In the genomic region with DNA sequence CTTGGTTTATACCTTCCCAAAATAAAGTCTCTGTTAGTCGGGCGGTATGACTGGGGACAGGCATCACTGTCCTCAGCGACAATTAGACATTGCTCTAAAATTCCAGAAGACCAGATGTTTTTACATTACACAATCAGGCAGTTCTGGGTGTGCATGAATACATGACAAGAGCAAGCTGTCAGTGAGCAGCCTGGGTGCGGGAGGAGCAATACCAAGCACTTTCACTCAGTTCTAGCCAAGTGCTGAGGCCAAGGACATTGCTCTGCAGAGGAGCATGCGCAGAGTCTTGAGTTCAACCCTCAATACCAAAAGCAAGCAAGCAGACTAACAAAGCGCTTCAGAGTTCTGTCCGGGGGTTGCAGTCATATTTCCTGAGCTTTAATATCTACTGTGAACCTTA, we compare ENCODE assay signal across 13 mouse cellular contexts. TPM values are rescaled to one million over a fixed set of nuclear protein-coding genes. Genes with fewer than 3 reads are reported as not detected.
DNase-seq lines count a peak whose midpoint lies in the region; ATAC-seq and TF ChIP-seq lines count a peak whose summit lies in the region.
"Had no signal": no experiment of that assay in that cellular context is flagged by ENCODE, and none has a peak within 500 bp of the region (broad histone marks: within the 10 kb centered on the region; RNA-seq: fewer than 3 reads in every experiment).

No protein-coding gene starts in this region.

- TF ChIP-seq POLR2A in ES-Bruce4 (IDR thresholded peaks at IDR 0.05; ENCODE audit: insufficient read depth, low read length), result no peak

- H3K27ac ChIP-seq in heart, embryonic 12.5 days (ENCODE audit: poor library complexity, severe bottlenecking), result no peak overlapping the region
- H3K27ac ChIP-seq in ES-Bruce4 (ENCODE audit: insufficient read depth, low read length), result 0 out of 2 replicates have a peak overlapping the region, but pooled peaks have one; percentile 20
- H3K27ac ChIP-seq: heart, embryonic 13.5 days; midbrain, embryonic 10.5 days had no signal

- no peak overlapping the region for H3K4me3 ChIP-seq in heart, embryonic 12.5 days
- H3K4me3 ChIP-seq in ES-Bruce4 (ENCODE audit: low read depth, low read length), result no peak overlapping the region
- H3K4me3 ChIP-seq: heart, embryonic 13.5 days; midbrain, embryonic 10.5 days had no signal

- no peak overlapping the region for H3K4me2 ChIP-seq in heart, embryonic 12.5 days
- H3K4me2 ChIP-seq: heart, embryonic 13.5 days had no signal

- 85% methylated on average over 7 of the region's 7 CpGs for WGBS in heart, embryonic 12.5 days

- H3K36me3 ChIP-seq in heart, embryonic 12.5 days, result no peaks in the 10 kb centered on the region
- H3K36me3 ChIP-seq in ES-Bruce4 (ENCODE audit: control insufficient read depth, insufficient read depth, low read length, poor library complexity, severe bottlenecking), result no peaks in the 10 kb centered on the region
- H3K36me3 ChIP-seq: heart, embryonic 13.5 days; midbrain, embryonic 10.5 days had no signal

- no peak for ATAC-seq in heart, embryonic 12.5 days (ENCODE audit: insufficient number of reproducible peaks, low FRiP score)
- no peak for ATAC-seq in monocyte, adult 5-6 weeks (replicated peaks; ENCODE audit: insufficient number of reproducible peaks, low FRiP score, low TSS enrichment, poor library complexity, severe bottlenecking)

- peak; percentile 60 to 80 for DNase-seq in heart, adult 18-20 months
- DNase-seq in heart, postnatal 10 days, result peak; percentile 53 to 70
- peak; percentile 70 for DNase-seq in lung, postnatal 10 days
- DNase-seq in gastrocnemius, adult 18-20 months (ENCODE audit: low spot score), result no peak
- no peak for DNase-seq in embryo, embryonic 10 days (ENCODE audit: low spot score)
- DNase-seq: cerebellum, postnatal 25 days had no signal

- TF ChIP-seq EP300 in ES-Bruce4 (IDR thresholded peaks at IDR 0.05; ENCODE audit: insufficient read depth, low read depth, low read length), result no peak

- TF ChIP-seq CTCF in ES-Bruce4 (IDR thresholded peaks at IDR 0.05; ENCODE audit: low read depth, low read length), result no peak

- H3K9ac ChIP-seq in heart, embryonic 12.5 days, result no peak overlapping the region
- no peak overlapping the region for H3K9ac ChIP-seq in ES-Bruce4 (ENCODE audit: low read depth, poor library complexity, severe bottlenecking)
- H3K9ac ChIP-seq: heart, embryonic 13.5 days had no signal

- intact Hi-C loops in heart, postnatal 10 days (cut with DNase I), result no loop called here

- no peaks in the 10 kb centered on the region for H3K27me3 ChIP-seq in heart, embryonic 12.5 days (replicated peaks)
- no peaks in the 10 kb centered on the region for H3K27me3 ChIP-seq in ES-Bruce4 (ENCODE audit: control insufficient read depth, insufficient read depth, low read length, poor library complexity, severe bottlenecking)
- H3K27me3 ChIP-seq: heart, embryonic 13.5 days had no signal

- no peaks in the 10 kb centered on the region for H3K4me1 ChIP-seq in heart, embryonic 12.5 days (replicated peaks)
- peaks cover 3% of the 10 kb centered on the region for H3K4me1 ChIP-seq in ES-Bruce4 (ENCODE audit: control insufficient read depth, insufficient read depth, low read length)
- H3K4me1 ChIP-seq: midbrain, embryonic 10.5 days had no signal

- no peaks in the 10 kb centered on the region; the same call in 1 of the 2 replicates for H3K9me3 ChIP-seq in heart, embryonic 12.5 days (replicated peaks)
- H3K9me3 ChIP-seq in ES-Bruce4 (replicated peaks; ENCODE audit: control insufficient read depth, insufficient read depth, low read length, poor library complexity, severe bottlenecking), result no peaks in the 10 kb centered on the region
- H3K9me3 ChIP-seq: heart, embryonic 13.5 days; midbrain, embryonic 10.5 days had no signal

RNA-seq across cellular contexts. Expression of gene Cga, which starts 14.5 kb away (rescaled TPM):
- not detected for total RNA-seq in heart, adult 18-20 months (2021)
- not detected in 2 replicates for polyA plus RNA-seq in heart, embryonic 12.5 days (2016; fragmentation: Nextera tagmentation; extraction: Ambion mirVana)
- polyA plus RNA-seq in ES-Bruce4 (2011; ENCODE audit: insufficient read depth, insufficient read length, low read depth, missing spikeins), result not detected in 2 replicates
- total RNA-seq in heart, postnatal 10 days (2021), result not detected
- total RNA-seq in gastrocnemius, adult 18-20 months (2021), result not detected
- 1.9 TPM in 1 of 3 replicates, not detected in the others for total RNA-seq in monocyte, adult 5-6 weeks (2017)
- polyA plus RNA-seq: C2C12; heart, embryonic 13.5 days; neural tube, embryonic 11.5 days had no signal

RNA-seq across cellular contexts. Expression of gene Zfp292, which starts 25.4 kb away (rescaled TPM):
- total RNA-seq in heart, adult 18-20 months (2021), result 10 to 100 TPM; 12.7 to 14.4 TPM
- 18.6 and 19.8 TPM in 2 replicates for polyA plus RNA-seq in heart, embryonic 12.5 days (2016; fragmentation: Nextera tagmentation; extraction: Ambion mirVana)
- polyA plus RNA-seq in ES-Bruce4 (2011; ENCODE audit: insufficient read depth, insufficient read length, low read depth, missing spikeins), result 32.7 and 36.9 TPM in 2 replicates
- 10 to 100 TPM; 21.4 to 22.4 TPM for total RNA-seq in heart, postnatal 10 days (2021)
- total RNA-seq in gastrocnemius, adult 18-20 months (2021), result 1 to 10 TPM; 7.3 to 8.7 TPM
- total RNA-seq in monocyte, adult 5-6 weeks (2017), result 37.5 to 73.6 TPM (median 44.9 TPM) in 3 replicates

Comparison
In these comparisons a context has a peak if more than half of its experiments do, and no peak if none do; other contexts are left out.
1. DNase-seq: peak in heart, adult 18-20 months (2 of 2), heart, postnatal 10 days (2 of 2) and lung, postnatal 10 days (single experiment); none in gastrocnemius, adult 18-20 months (single experiment) and embryo, embryonic 10 days (single experiment).